Mouse (Mus musculus): ENCODE measurements around the gene Gkn1.

Gkn1 gene

GRCm38 (mm10) chr6:87323381-87323780 lies 27.4 kb downstream of the Gkn1 start:
- DNase-seq (ENCODE audit: low spot score) = no peak

- DNase-seq (ENCODE audit: low spot score) = no peak
Observed at GRCm38 (mm10) chr6:87318651-87319050, 32.1 kb downstream of the Gkn1 start.

DNA sequence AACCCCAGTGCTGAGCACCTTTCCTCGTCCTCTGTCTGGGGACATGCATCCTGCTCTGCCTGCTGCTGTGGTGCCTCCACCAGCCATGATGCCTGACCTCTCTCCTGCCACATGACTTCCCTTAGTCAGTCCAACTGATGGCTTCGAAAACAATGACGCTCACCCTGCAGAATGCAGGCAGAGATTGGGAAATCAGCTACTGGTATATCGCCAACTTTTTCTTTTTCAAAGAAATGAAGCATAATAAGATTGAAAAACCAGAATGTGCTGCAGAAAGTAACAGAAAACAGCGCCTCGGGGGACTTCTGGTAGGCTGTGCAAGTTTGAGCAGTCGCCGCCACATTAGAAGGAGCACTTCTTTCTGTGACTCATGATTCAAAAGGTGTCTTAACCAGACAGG lies 33.8 kb downstream of the Gkn1 start:
- DNase-seq (ENCODE audit: low spot score) = no peak

GRCm38 (mm10) chr6:87312761-87313160 lies 38.0 kb downstream of the Gkn1 start:
- DNase-seq (ENCODE audit: low spot score) = no peak

- no peak for DNase-seq (ENCODE audit: low spot score)
Observed at GRCm38 (mm10) chr6:87304486-87304885, 46.3 kb downstream of the Gkn1 start.

- no peak for DNase-seq (ENCODE audit: low spot score)
Observed at GRCm38 (mm10) chr6:87302746-87303145, 48.0 kb downstream of the Gkn1 start.

DNA sequence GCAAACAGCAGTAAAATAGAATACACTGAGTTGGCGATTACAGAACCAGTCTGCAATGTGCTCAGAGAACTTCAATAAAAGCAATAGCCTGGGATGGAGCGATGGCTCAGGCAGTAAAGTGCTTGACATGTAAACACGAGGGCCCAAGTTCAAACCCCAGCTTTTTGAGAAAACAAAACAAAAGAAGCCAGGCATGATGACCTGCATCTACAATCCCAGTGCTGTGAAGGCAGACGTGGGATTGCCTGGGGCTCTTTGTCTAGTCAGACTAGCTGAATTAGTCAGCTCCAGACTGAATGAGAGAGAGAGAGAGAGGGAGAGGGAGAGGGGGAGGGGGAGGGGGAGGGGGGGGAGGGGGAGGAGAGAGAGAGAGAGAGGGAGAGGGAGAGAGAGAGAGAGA lies 48.8 kb downstream of the Gkn1 start:
- DNase-seq (ENCODE audit: low spot score) = no peak

All from ovary, adult 18-20 months (tissue).